Mouse (Mus musculus): Measurements from ENCODE around the gene Snrpd2. TPM values are rescaled to one million over a fixed set of nuclear protein-coding genes. Genes with fewer than 3 reads are reported as not detected.

Snrpd2 gene
- polyA plus RNA-seq, 1 experiment from 2014 or later, result 141 TPM

DNA sequence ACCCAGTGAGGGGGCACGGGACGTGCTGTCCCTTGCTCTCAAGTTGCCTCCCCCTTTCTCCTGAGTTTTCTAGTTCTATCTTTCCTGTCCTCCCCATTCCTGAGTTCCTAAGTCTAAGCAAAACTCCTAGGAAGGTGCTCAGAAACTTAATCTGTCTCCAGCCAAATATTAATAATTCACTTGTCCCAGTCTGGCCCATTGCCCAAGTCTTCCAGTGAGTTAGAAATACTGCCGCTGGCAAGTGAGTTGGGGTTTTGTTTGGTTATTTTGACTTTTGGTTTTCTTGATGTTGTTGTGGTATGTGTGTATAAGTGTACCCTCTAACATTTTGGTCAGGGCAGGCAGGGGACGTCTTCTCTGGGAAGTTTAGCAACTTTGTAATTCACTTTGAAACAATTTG lies 27.8 kb upstream of the Snrpd2 start:
- no peak overlapping the region for H3K27ac ChIP-seq (ENCODE audit: low read length)
- no peak overlapping the region for H3K4me2 ChIP-seq (replicated peaks; ENCODE audit: low read depth, low read length)
- no peak overlapping the region for H3K4me3 ChIP-seq (ENCODE audit: low read length)
- WGBS, result 90% methylated on average over 4 of the region's 4 CpGs
- H3K36me3 ChIP-seq (ENCODE audit: insufficient read depth, low read length), result peaks cover 3% of the 10 kb centered on the region; the same call in 1 of the 2 replicates
- ATAC-seq (ENCODE audit: low FRiP score, low TSS enrichment), result no peak
- no peak overlapping the region for H3K9ac ChIP-seq (replicated peaks; ENCODE audit: low read length)
- H3K4me1 ChIP-seq (ENCODE audit: insufficient read depth, low read length), result peaks cover 19% of the 10 kb centered on the region
- no peaks in the 10 kb centered on the region for H3K27me3 ChIP-seq (ENCODE audit: insufficient read depth, low read length)
- peaks cover 15% of the 10 kb centered on the region; the same call in 1 of the 2 replicates for H3K9me3 ChIP-seq (ENCODE audit: low read length)

DNA sequence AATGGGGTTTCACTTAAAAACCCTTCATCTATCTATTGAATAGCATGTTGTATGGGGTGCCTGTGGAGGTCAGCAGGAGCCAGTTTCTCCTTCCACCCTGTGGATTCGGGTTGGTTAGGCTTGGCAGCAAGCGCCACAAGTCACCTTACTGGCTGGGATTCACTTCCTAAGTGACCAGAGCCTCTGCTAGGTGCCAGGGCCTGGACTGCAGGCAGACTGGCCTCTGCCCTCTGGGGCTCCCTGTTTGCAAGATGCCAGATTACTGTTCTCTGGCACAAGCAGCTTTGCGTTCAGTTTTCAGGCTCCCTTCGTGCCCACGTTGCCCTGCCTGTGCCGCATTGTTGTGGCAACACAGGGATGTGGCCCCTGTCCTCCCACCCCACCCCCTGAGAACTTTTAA lies 24.8 kb upstream of the Snrpd2 start:
- no peak for ATAC-seq (ENCODE audit: low FRiP score, low TSS enrichment)
- Histone ChIP-seq H3K4me1 (ENCODE audit: insufficient read depth, low read length) (peaks cover 13% of the 10 kb centered on the region), H3K27me3 (ENCODE audit: insufficient read depth, low read length) (no peaks in the 10 kb centered on the region), H3K4me3 (ENCODE audit: low read length) (no peak overlapping the region), H3K9ac (replicated peaks; ENCODE audit: low read length) (no peak overlapping the region), H3K27ac (ENCODE audit: low read length) (no peak overlapping the region), H3K9me3 (ENCODE audit: low read length) (0 out of 2 replicates have a peak, but pooled peaks cover 4% of the 10 kb centered on the region), H3K36me3 (ENCODE audit: insufficient read depth, low read length) (peaks cover 7% of the 10 kb centered on the region), H3K4me2 (replicated peaks; ENCODE audit: low read depth, low read length) (no peak overlapping the region)
- 69% methylated on average over 6 of the region's 6 CpGs for WGBS

- H3K9ac ChIP-seq (replicated peaks; ENCODE audit: low read length), result no peak overlapping the region
- H3K4me2 ChIP-seq (replicated peaks; ENCODE audit: low read depth, low read length), result no peak overlapping the region
- H3K9me3 ChIP-seq (ENCODE audit: low read length), result no peaks in the 10 kb centered on the region
- no peak overlapping the region for H3K27ac ChIP-seq (ENCODE audit: low read length)
- H3K4me3 ChIP-seq (ENCODE audit: low read length), result no peak overlapping the region
- peaks cover 10% of the 10 kb centered on the region; the same call in 1 of the 2 replicates for H3K4me1 ChIP-seq (ENCODE audit: insufficient read depth, low read length)
- WGBS, result 90% methylated on average over 5 of the region's 5 CpGs
- ATAC-seq (ENCODE audit: low FRiP score, low TSS enrichment), result no peak
- peaks cover 4% of the 10 kb centered on the region; the same call in 1 of the 2 replicates for H3K36me3 ChIP-seq (ENCODE audit: insufficient read depth, low read length)
- no peaks in the 10 kb centered on the region for H3K27me3 ChIP-seq (ENCODE audit: insufficient read depth, low read length)
These were observed 21.8 kb upstream of the Snrpd2 start for GRCm38 (mm10) chr7:19127744-19128143.

DNA sequence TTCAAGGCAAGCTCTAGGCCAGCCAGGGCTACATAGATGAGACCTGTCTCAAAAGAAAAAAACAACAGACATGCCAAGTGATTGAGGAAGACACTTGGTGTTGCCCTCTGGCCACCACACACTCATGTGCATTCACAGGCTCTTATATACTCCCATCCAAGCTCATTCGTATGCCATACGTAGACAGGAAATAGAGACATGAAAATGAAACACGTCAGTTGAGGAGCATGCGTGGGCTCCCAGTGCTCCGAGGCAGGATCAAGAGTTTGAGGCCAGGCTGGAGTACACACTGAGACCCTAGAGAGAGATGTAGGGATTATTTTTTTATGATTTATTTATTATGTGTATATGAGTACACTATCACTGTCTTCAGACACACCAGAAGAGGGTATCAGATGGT lies 20.1 kb upstream of the Snrpd2 start:
- H3K4me1 ChIP-seq (ENCODE audit: insufficient read depth, low read length), result peaks cover 10% of the 10 kb centered on the region; the same call in 1 of the 2 replicates
- WGBS, result 92% methylated on average over 5 of the region's 5 CpGs

DNA sequence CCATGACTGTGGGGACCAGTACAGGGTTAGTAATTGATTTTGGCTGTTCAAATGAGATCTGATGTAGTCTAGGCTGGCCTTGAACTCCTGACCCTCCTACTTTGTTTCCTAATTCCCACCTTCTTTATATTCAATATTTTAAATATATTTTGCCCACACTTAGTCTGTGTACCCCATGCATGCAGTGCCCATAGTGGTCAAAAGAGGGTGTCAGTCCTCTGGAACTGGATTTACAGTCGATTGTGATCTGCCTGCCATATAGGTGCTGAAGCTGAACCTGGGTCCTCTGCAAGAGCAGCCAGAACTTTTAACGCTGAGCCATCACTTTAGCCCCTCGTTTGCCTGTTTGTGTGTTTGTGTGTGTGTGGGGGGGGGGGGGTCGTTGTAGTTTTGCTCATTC lies 18.9 kb upstream of the Snrpd2 start:
- Histone ChIP-seq H3K9ac (replicated peaks; ENCODE audit: low read length) (peak overlapping the region; percentile 69), H3K36me3 (ENCODE audit: insufficient read depth, low read length) (peaks cover 9% of the 10 kb centered on the region), H3K4me2 (replicated peaks; ENCODE audit: low read depth, low read length) (peak overlapping the region; percentile 67), H3K4me3 (ENCODE audit: low read length) (peak overlapping the region; percentile 54), H3K9me3 (ENCODE audit: low read length) (no peaks in the 10 kb centered on the region), H3K27me3 (ENCODE audit: insufficient read depth, low read length) (no peaks in the 10 kb centered on the region), H3K27ac (ENCODE audit: low read length) (peak overlapping the region; percentile 94), H3K4me1 (ENCODE audit: insufficient read depth, low read length) (peaks cover 10% of the 10 kb centered on the region; the same call in 1 of the 2 replicates)
- 20% methylated on average over 4 of the region's 4 CpGs for WGBS
- no peak for ATAC-seq (ENCODE audit: low FRiP score, low TSS enrichment)

More for the DNA sequence above, 20.1 kb upstream of the Snrpd2 start:
- Histone ChIP-seq H3K4me2 (replicated peaks; ENCODE audit: low read depth, low read length) (no peak overlapping the region), H3K9me3 (ENCODE audit: low read length) (no peaks in the 10 kb centered on the region), H3K4me3 (ENCODE audit: low read length) (no peak overlapping the region), H3K9ac (replicated peaks; ENCODE audit: low read length) (no peak overlapping the region), H3K36me3 (ENCODE audit: insufficient read depth, low read length) (peaks cover 4% of the 10 kb centered on the region; the same call in 1 of the 2 replicates), H3K27ac (ENCODE audit: low read length) (no peak overlapping the region), H3K27me3 (ENCODE audit: insufficient read depth, low read length) (no peaks in the 10 kb centered on the region)
- ATAC-seq (ENCODE audit: low FRiP score, low TSS enrichment), result no peak

- Histone ChIP-seq H3K27me3 (ENCODE audit: insufficient read depth, low read length) (no peaks in the 10 kb centered on the region), H3K4me2 (replicated peaks; ENCODE audit: low read depth, low read length) (peak overlapping the region; percentile 67), H3K36me3 (ENCODE audit: insufficient read depth, low read length) (peaks cover 16% of the 10 kb centered on the region), H3K9ac (replicated peaks; ENCODE audit: low read length) (peak overlapping the region; percentile 69), H3K4me1 (ENCODE audit: insufficient read depth, low read length) (peaks cover 10% of the 10 kb centered on the region; the same call in 1 of the 2 replicates), H3K9me3 (ENCODE audit: low read length) (no peaks in the 10 kb centered on the region), H3K4me3 (ENCODE audit: low read length) (peak overlapping the region; percentile 54), H3K27ac (ENCODE audit: low read length) (peak overlapping the region; percentile 94)
- under 1% methylated on average over 39 of the region's 39 CpGs for WGBS
- ATAC-seq (ENCODE audit: low FRiP score, low TSS enrichment), result peak; percentile 99
These were observed 18.1 kb upstream of the Snrpd2 start for GRCm38 (mm10) chr7:19131324-19131848.

DNA sequence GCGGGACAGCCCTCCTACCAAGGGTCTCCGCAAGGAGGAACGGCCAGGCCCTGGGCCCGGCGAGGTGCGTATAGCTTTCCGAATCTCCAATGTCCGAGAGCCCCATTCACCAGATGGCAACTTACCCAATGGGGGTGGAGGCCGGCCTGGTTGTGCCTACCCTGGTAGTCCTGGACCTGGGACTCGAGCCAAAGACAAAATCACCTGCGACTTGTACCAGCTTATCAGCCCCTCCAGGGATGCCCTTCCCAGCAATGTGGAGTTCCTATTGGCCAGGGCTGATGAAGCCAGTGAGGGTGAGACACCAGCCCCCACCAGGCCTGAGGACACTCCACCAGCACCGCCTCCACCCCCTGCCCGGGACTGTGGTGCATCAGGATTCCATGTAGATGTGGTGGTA lies 13.4 kb upstream of the Snrpd2 start:
- Histone ChIP-seq H3K4me3 (ENCODE audit: low read length) (no peak overlapping the region), H3K4me1 (ENCODE audit: insufficient read depth, low read length) (peaks cover 4% of the 10 kb centered on the region; the same call in 1 of the 2 replicates), H3K36me3 (ENCODE audit: insufficient read depth, low read length) (peaks cover 55% of the 10 kb centered on the region), H3K9ac (replicated peaks; ENCODE audit: low read length) (no peak overlapping the region), H3K27me3 (ENCODE audit: insufficient read depth, low read length) (no peaks in the 10 kb centered on the region), H3K9me3 (ENCODE audit: low read length) (no peaks in the 10 kb centered on the region), H3K4me2 (replicated peaks; ENCODE audit: low read depth, low read length) (no peak overlapping the region), H3K27ac (ENCODE audit: low read length) (no peak overlapping the region)
- WGBS, result 95% methylated on average over 13 of the region's 13 CpGs
- no peak for ATAC-seq (ENCODE audit: low FRiP score, low TSS enrichment)

GRCm38 (mm10) chr7:19136673-19137334 lies 12.7 kb upstream of the Snrpd2 start:
- Histone ChIP-seq H3K4me3 (ENCODE audit: low read length) (no peak overlapping the region), H3K27ac (ENCODE audit: low read length) (no peak overlapping the region), H3K27me3 (ENCODE audit: insufficient read depth, low read length) (no peaks in the 10 kb centered on the region), H3K9ac (replicated peaks; ENCODE audit: low read length) (no peak overlapping the region), H3K4me1 (ENCODE audit: insufficient read depth, low read length) (peaks cover 3% of the 10 kb centered on the region; the same call in 1 of the 2 replicates), H3K36me3 (ENCODE audit: insufficient read depth, low read length) (peaks cover 57% of the 10 kb centered on the region), H3K4me2 (replicated peaks; ENCODE audit: low read depth, low read length) (no peak overlapping the region), H3K9me3 (ENCODE audit: low read length) (no peaks in the 10 kb centered on the region)
- ATAC-seq (ENCODE audit: low FRiP score, low TSS enrichment), result no peak
- WGBS, result 90% methylated on average over 38 of the region's 38 CpGs

DNA sequence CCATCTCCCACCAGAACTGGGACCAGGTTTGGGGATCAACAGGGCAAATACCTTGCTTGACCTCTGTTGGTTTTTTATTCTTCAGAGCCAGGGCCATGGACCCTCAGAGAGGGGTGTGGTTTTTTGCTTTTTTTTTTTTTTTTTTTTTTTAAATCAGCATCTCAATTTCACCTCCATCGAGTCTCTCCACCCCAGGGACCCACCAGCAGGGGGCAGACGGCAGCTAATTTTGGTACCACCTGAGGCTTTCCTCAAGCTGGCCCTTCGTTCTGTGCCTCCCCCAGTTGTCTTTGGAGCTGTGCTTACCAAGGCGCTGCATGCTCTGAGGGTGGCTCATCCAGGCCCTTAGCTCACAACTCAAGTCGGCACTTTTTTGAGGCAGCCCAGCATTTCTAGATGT lies 12.1 kb upstream of the Snrpd2 start:
- Histone ChIP-seq H3K9me3 (ENCODE audit: low read length) (no peaks in the 10 kb centered on the region), H3K4me3 (ENCODE audit: low read length) (no peak overlapping the region), H3K36me3 (ENCODE audit: insufficient read depth, low read length) (peaks cover 57% of the 10 kb centered on the region), H3K27ac (ENCODE audit: low read length) (no peak overlapping the region), H3K27me3 (ENCODE audit: insufficient read depth, low read length) (no peaks in the 10 kb centered on the region), H3K4me1 (ENCODE audit: insufficient read depth, low read length) (no peaks in the 10 kb centered on the region), H3K4me2 (replicated peaks; ENCODE audit: low read depth, low read length) (no peak overlapping the region), H3K9ac (replicated peaks; ENCODE audit: low read length) (no peak overlapping the region)
- 44% methylated on average over 5 of the region's 5 CpGs for WGBS
- no peak for ATAC-seq (ENCODE audit: low FRiP score, low TSS enrichment)

- 85% methylated on average over 10 of the region's 10 CpGs for WGBS
- no peak for ATAC-seq (ENCODE audit: low FRiP score, low TSS enrichment)
These were observed 2.7 kb upstream of the Snrpd2 start for GRCm38 (mm10) chr7:19146793-19147192.

More at GRCm38 (mm10) chr7:19146793-19147192, 2.7 kb upstream of the Snrpd2 start:
- Histone ChIP-seq H3K4me2 (replicated peaks; ENCODE audit: low read depth, low read length) (no peak overlapping the region), H3K9ac (replicated peaks; ENCODE audit: low read length) (no peak overlapping the region), H3K36me3 (ENCODE audit: insufficient read depth, low read length) (peaks cover 6% of the 10 kb centered on the region), H3K4me3 (ENCODE audit: low read length) (no peak overlapping the region), H3K4me1 (ENCODE audit: insufficient read depth, low read length) (peaks cover 17% of the 10 kb centered on the region), H3K9me3 (ENCODE audit: low read length) (no peaks in the 10 kb centered on the region), H3K27me3 (ENCODE audit: insufficient read depth, low read length) (no peaks in the 10 kb centered on the region), H3K27ac (ENCODE audit: low read length) (no peak overlapping the region)

Data from kidney, embryonic 16.5 days (tissue).